Mouse (Mus musculus): Measurements from ENCODE around the gene Bloc1s5.

GRCm38 (mm10) chr13:38574668-38575067 lies 60.2 kb downstream of the Bloc1s5 start:
- no peak for TF ChIP-seq GATA1 (IDR thresholded peaks at IDR 0.05; ENCODE audit: low read length)
- no peak for TF ChIP-seq TAL1 (IDR thresholded peaks at IDR 0.05; ENCODE audit: low read length)

Measured in erythroblast, embryonic 14.5 days (primary cell).